Mouse (Mus musculus): ENCODE data around the gene Zfp746. TPM values are rescaled to one million over a fixed set of nuclear protein-coding genes. Genes with fewer than 3 reads are reported as not detected.

Zfp746 gene
- polyA plus RNA-seq, 1 experiment from 2014 or later, result 27.1 TPM

- H3K36me3 ChIP-seq, result peaks cover 96% of the 10 kb centered on the region
- ATAC-seq (ENCODE audit: insufficient number of reproducible peaks, insufficient read depth, low FRiP score, low TSS enrichment, low read depth), result no peak
- H3K4me1 ChIP-seq, result no peaks in the 10 kb centered on the region
- H3K27me3 ChIP-seq, result no peaks in the 10 kb centered on the region
- no peak overlapping the region for H3K9ac ChIP-seq
- 84% methylated on average over 10 of the region's 10 CpGs for WGBS
- H3K4me2 ChIP-seq, result no peak overlapping the region
- H3K9me3 ChIP-seq, result peaks cover 41% of the 10 kb centered on the region
- no peak overlapping the region for H3K27ac ChIP-seq
- H3K4me3 ChIP-seq, result no peak overlapping the region
Measured at GRCm38 (mm10) chr6:48025905-48026660, 60.3 kb downstream of the Zfp746 start.

GRCm38 (mm10) chr6:48024994-48025345 is 61.4 kb downstream of the Zfp746 start:
- no peaks in the 10 kb centered on the region for H3K27me3 ChIP-seq
- WGBS, result 84% methylated on average over 21 of the region's 21 CpGs
- H3K4me1 ChIP-seq, result no peaks in the 10 kb centered on the region
- no peak overlapping the region for H3K9ac ChIP-seq
- H3K4me2 ChIP-seq, result no peak overlapping the region
- H3K36me3 ChIP-seq, result peaks cover 93% of the 10 kb centered on the region
- peaks cover 41% of the 10 kb centered on the region for H3K9me3 ChIP-seq
- H3K4me3 ChIP-seq, result no peak overlapping the region
- ATAC-seq (ENCODE audit: insufficient number of reproducible peaks, insufficient read depth, low FRiP score, low TSS enrichment, low read depth), result no peak
- H3K27ac ChIP-seq, result no peak overlapping the region

- peaks cover 89% of the 10 kb centered on the region for H3K36me3 ChIP-seq
- WGBS, result 82% methylated on average over 43 of the region's 43 CpGs
- H3K27me3 ChIP-seq, result no peaks in the 10 kb centered on the region
- H3K4me3 ChIP-seq, result no peak overlapping the region
- ATAC-seq (ENCODE audit: insufficient number of reproducible peaks, insufficient read depth, low FRiP score, low TSS enrichment, low read depth), result peak; percentile 50; the same call in 1 of the 2 replicates
- H3K9me3 ChIP-seq, result peaks cover 41% of the 10 kb centered on the region
- H3K4me1 ChIP-seq, result no peaks in the 10 kb centered on the region
- H3K9ac ChIP-seq, result no peak overlapping the region
- H3K27ac ChIP-seq, result no peak overlapping the region
- H3K4me2 ChIP-seq, result no peak overlapping the region
Measured at GRCm38 (mm10) chr6:48024330-48024993, 61.9 kb downstream of the Zfp746 start.

- Histone ChIP-seq H3K4me3 (no peak overlapping the region), H3K4me1 (no peaks in the 10 kb centered on the region), H3K9ac (no peak overlapping the region), H3K9me3 (peaks cover 39% of the 10 kb centered on the region), H3K36me3 (peaks cover 76% of the 10 kb centered on the region), H3K27ac (no peak overlapping the region), H3K27me3 (no peaks in the 10 kb centered on the region), H3K4me2 (no peak overlapping the region)
- WGBS, result 81% methylated on average over 2 of the region's 2 CpGs
- ATAC-seq (ENCODE audit: insufficient number of reproducible peaks, insufficient read depth, low FRiP score, low TSS enrichment, low read depth), result no peak
Measured at GRCm38 (mm10) chr6:48022672-48023071, 63.7 kb downstream of the Zfp746 start.

- WGBS, result 76% methylated on average over 1 of the region's 1 CpGs
- Histone ChIP-seq H3K4me2 (no peak overlapping the region), H3K4me1 (no peaks in the 10 kb centered on the region), H3K9me3 (peaks cover 33% of the 10 kb centered on the region), H3K27ac (no peak overlapping the region), H3K4me3 (no peak overlapping the region), H3K9ac (no peak overlapping the region), H3K36me3 (peaks cover 66% of the 10 kb centered on the region), H3K27me3 (no peaks in the 10 kb centered on the region)
- no peak for ATAC-seq (ENCODE audit: insufficient number of reproducible peaks, insufficient read depth, low FRiP score, low TSS enrichment, low read depth)
Measured at GRCm38 (mm10) chr6:48021678-48022077, 64.7 kb downstream of the Zfp746 start.

- no peak overlapping the region for H3K9ac ChIP-seq
- no peaks in the 10 kb centered on the region for H3K27me3 ChIP-seq
- ATAC-seq (ENCODE audit: insufficient number of reproducible peaks, insufficient read depth, low FRiP score, low TSS enrichment, low read depth), result no peak
- H3K36me3 ChIP-seq, result peaks cover 49% of the 10 kb centered on the region
- H3K4me2 ChIP-seq, result no peak overlapping the region
- no peaks in the 10 kb centered on the region for H3K4me1 ChIP-seq
- H3K27ac ChIP-seq, result no peak overlapping the region
- H3K9me3 ChIP-seq, result peaks cover 17% of the 10 kb centered on the region
- WGBS, result 79% methylated on average over 2 of the region's 2 CpGs
- H3K4me3 ChIP-seq, result no peak overlapping the region
Measured at GRCm38 (mm10) chr6:48020006-48020405, 66.4 kb downstream of the Zfp746 start.

GRCm38 (mm10) chr6:48016841-48017240 is 69.6 kb downstream of the Zfp746 start:
- Histone ChIP-seq H3K4me3 (no peak overlapping the region), H3K4me2 (no peak overlapping the region), H3K9me3 (no peaks in the 10 kb centered on the region), H3K27me3 (no peaks in the 10 kb centered on the region), H3K4me1 (no peaks in the 10 kb centered on the region), H3K27ac (peak overlapping the region; percentile 44; the same call in 1 of the 2 replicates), H3K36me3 (peaks cover 20% of the 10 kb centered on the region), H3K9ac (peak overlapping the region; percentile 67; the same call in 1 of the 2 replicates)
- 93% methylated on average over 9 of the region's 9 CpGs for WGBS
- ATAC-seq (ENCODE audit: insufficient number of reproducible peaks, insufficient read depth, low FRiP score, low TSS enrichment, low read depth), result no peak

GRCm38 (mm10) chr6:48016090-48016521 is 70.3 kb downstream of the Zfp746 start:
- Histone ChIP-seq H3K27ac (peak overlapping the region; percentile 66), H3K4me2 (peak overlapping the region; percentile 63)
- 1% methylated on average over 23 of the region's 24 CpGs for WGBS

More at GRCm38 (mm10) chr6:48016090-48016521, 70.3 kb downstream of the Zfp746 start:
- Histone ChIP-seq H3K4me3 (peak overlapping the region; percentile 44), H3K9ac (peak overlapping the region; percentile 67), H3K27me3 (no peaks in the 10 kb centered on the region), H3K9me3 (no peaks in the 10 kb centered on the region), H3K36me3 (peaks cover 13% of the 10 kb centered on the region), H3K4me1 (0 out of 2 replicates have a peak, but pooled peaks cover 3% of the 10 kb centered on the region)
- peak; percentile 92 for ATAC-seq (ENCODE audit: insufficient number of reproducible peaks, insufficient read depth, low FRiP score, low TSS enrichment, low read depth)

Small RNA genes lying within 50 kb of the gene (microRNA-seq; reads per million reads assigned to microRNA genes)
- not detected for gene Gm24563

Other genes starting within 250 kb of the Zfp746 start
- gene Zfp282, start 209.4 kb downstream of the Zfp746 start, polyA plus RNA-seq (2015; fragmentation: Nextera tagmentation; extraction: Ambion mirVana), result 23.1 and 23.4 TPM in 2 replicates
- 23.2 and 24.0 TPM in 2 replicates for gene Zfp212, start 166.1 kb downstream of the Zfp746 start, polyA plus RNA-seq (2015; fragmentation: Nextera tagmentation; extraction: Ambion mirVana)
- 14.4 and 15.3 TPM in 2 replicates for gene Zfp956, start 133.2 kb downstream of the Zfp746 start, polyA plus RNA-seq (2015; fragmentation: Nextera tagmentation; extraction: Ambion mirVana)
- gene Zfp777, start 37.7 kb downstream of the Zfp746 start, polyA plus RNA-seq (2015; fragmentation: Nextera tagmentation; extraction: Ambion mirVana), result 8.4 and 8.7 TPM in 2 replicates

All from embryonic facial prominence, embryonic 13.5 days (tissue).